Mouse (Mus musculus): ENCODE measurements around the gene Zmat5.

DNA sequence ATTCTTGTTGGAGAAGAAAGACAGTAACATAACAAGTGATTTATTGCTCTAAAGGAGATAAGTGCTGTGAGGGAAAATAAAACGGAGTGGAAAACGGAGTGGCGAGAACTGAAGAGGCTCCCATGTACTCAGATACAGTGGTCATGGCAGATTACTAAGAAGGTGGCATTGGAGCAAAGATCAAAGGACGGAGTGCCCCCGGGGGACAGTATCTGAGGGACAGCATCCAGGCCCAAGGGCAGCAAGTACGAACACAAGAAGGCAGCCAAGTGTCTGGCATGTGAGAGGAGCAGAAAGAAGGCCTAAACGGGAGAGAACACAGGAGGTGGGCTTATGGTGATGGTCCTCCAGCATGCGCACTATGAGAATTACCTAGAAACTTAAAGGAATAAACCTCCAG is 17.2 kb downstream of the Zmat5 start:
- TF ChIP-seq POLR2A (IDR thresholded peaks at IDR 0.05; ENCODE audit: borderline replicate concordance, control insufficient read depth, low read depth, low read length) = no peak
- TF ChIP-seq CTCF (IDR thresholded peaks at IDR 0.05; ENCODE audit: control insufficient read depth, insufficient read depth, low read length) = no peak
